Mouse (Mus musculus) lung, adult 2 months (tissue): ENCODE data around the gene Polg.

Source experiments
- CTCF ChIP-seq: fragments of 200-500 bp; IDR thresholded peaks from 2 replicates; pipeline ENCODE4 v1.5.1; 2011; ENCODE audit warnings: mild to moderate bottlenecking, low read length, control low read depth; ENCODE audit not compliant: insufficient read depth
- POLR2A ChIP-seq: fragments of 200-500 bp; IDR thresholded peaks from 2 replicates; pipeline ENCODE4 v1.6.1; 2011; ENCODE audit warnings: low read depth, mild to moderate bottlenecking, control low read depth, low read length, borderline replicate concordance; ENCODE audit errors: extremely low read depth

GRCm38 (mm10) chr7:79500681-79501306, 34.6 kb upstream of the Polg start:
- TF ChIP-seq CTCF, result no peak
- no peak for TF ChIP-seq POLR2A
